Mouse (Mus musculus): ENCODE measurements around the gene Tmem158. TPM values are rescaled to one million over a fixed set of nuclear protein-coding genes. Genes with fewer than 3 reads are reported as not detected.

Tmem158 gene
- 10 to 100 TPM; 20.0 to 23.2 TPM for polyA plus RNA-seq (2017; shearing (Covaris generic))

GRCm38 (mm10) chr9:123260611-123261021 is at the start of gene Tmem158:
Gene Tmem158, minus strand, starts transcription at chr9:123260764.

DNA sequence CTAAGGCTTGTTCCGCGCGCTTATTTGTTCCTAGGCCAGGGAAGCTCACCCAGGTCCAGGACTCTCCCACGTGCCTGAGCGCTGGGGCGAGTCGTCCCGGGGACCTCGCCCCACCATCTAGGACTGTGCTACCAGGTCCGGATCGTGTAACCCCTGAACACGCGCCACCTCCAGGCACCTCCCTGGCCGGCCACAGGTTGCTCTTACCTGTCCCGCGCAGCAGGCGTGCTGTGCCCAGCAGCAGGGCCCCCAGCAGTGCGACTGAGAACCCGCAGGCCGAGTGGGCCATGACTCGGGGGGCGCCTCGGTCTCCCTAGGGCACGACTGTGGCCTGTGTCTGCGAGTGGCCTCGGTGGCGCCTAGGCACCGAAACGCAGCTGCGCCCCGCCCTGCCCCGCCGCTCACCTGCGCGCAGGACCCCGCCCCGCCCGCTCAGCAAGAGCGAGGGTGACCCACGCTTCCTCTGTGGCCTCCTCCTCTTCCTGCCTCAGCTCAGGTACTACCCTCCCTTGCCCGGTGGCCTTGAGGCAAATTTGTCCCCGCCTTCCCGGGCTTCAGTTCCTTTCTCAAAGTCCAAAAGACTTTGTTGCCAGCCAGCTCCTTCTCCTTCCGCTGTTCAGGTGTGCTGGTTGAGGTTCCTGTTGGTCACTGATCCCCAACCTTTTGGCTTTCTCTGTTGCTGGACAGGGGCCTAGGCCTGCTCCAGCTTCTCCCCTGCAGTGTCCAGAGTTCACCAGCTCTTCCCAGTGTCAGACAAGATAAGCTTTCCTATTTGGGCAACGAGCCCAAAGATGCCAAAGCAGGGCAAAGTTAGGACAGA is 44.7 kb downstream of the Tmem158 start, which contains the start of gene Cdcp1:
TSS of gene Cdcp1 (minus strand) at position 418 of the 820 bp plus-strand sequence.

Other genes starting within 250 kb of the Tmem158 start
- gene Tmem42, start 239.4 kb downstream of the Tmem158 start, polyA plus RNA-seq (2017; shearing (Covaris generic)) = 10 to 100 TPM; 27.7 to 34.7 TPM
- 1 to 10 TPM in 1 of 2 experiments, under 1 TPM in 1; 0.29 to 1.2 TPM for gene Tgm4, start 226.0 kb downstream of the Tmem158 start, polyA plus RNA-seq (2017; shearing (Covaris generic))
- 10 to 100 TPM; 70.4 to 72.8 TPM for gene Zdhhc3, start 147.6 kb downstream of the Tmem158 start, polyA plus RNA-seq (2017; shearing (Covaris generic))
- gene Exosc7, start 147.5 kb downstream of the Tmem158 start, polyA plus RNA-seq (2017; shearing (Covaris generic)) = 10 to 100 TPM; 71.1 to 95.8 TPM
- gene Clec3b, start 109.8 kb downstream of the Tmem158 start, polyA plus RNA-seq (2017; shearing (Covaris generic)) = under 1 TPM; 0.38 to 0.59 TPM
- gene Cdcp1, start 44.7 kb downstream of the Tmem158 start, polyA plus RNA-seq (2017; shearing (Covaris generic)) = 1 to 10 TPM in 1 of 2 experiments, under 1 TPM in 1; 0.52 to 2.6 TPM
- 100 to 1,000 TPM; 336 to 341 TPM for gene Lars2, start 106.2 kb upstream of the Tmem158 start, polyA plus RNA-seq (2017; shearing (Covaris generic))
- 10 to 100 TPM; 36.8 to 80.7 TPM for gene Limd1, start 217.9 kb upstream of the Tmem158 start, polyA plus RNA-seq (2017; shearing (Covaris generic))

All from activated CD4-positive, CD25-positive, alpha-beta regulatory T cell (primary cell).